Mouse (Mus musculus) forebrain, embryonic 12.5 days (tissue): Measurements from ENCODE around the gene Panx1. TPM values are rescaled to one million over a fixed set of nuclear protein-coding genes. Genes with fewer than 3 reads are reported as not detected.

Experiments
- polyA plus RNA-seq: library from polyadenylated mRNA; unstranded; fragments of >200 nt; fragmentation: Nextera tagmentation; extraction: Ambion mirVana; gene quantifications from 2 replicates; pipeline ENCODE4 v1.2.1, GENCODE M21; 2016

Panx1 gene
- polyA plus RNA-seq, 1 experiment from 2014 or later: 86.8 TPM

Other genes starting within 250 kb of the Panx1 start
- 0.51 and 0.70 TPM in 2 replicates for gene Gpr83, start 185.3 kb downstream of the Panx1 start, polyA plus RNA-seq
- gene Izumo1r, start 141.5 kb downstream of the Panx1 start, polyA plus RNA-seq: not detected in 2 replicates
- not detected in 2 replicates for gene Hephl1, start 66.6 kb upstream of the Panx1 start, polyA plus RNA-seq
- gene Vstm5, start 193.6 kb upstream of the Panx1 start, polyA plus RNA-seq: 1.1 and 2.5 TPM in 2 replicates
- 44.6 and 49.1 TPM in 2 replicates for gene Med17, start 234.5 kb upstream of the Panx1 start, polyA plus RNA-seq